Mouse (Mus musculus) embryonic fibroblast, embryonic 13.5 days (primary cell): ENCODE data around the gene Acvr1. TPM values are rescaled to one million over a fixed set of nuclear protein-coding genes. Genes with fewer than 3 reads are reported as not detected.
A peak's percentile ranks its signal among the peaks of the same experiment; 100 is the strongest.

Experiments
- H3K27ac ChIP-seq: 2 replicates; pipeline ENCODE4 v1.5.1; 2012; ENCODE audit warnings: low read length, control low read depth, inconsistent platforms; ENCODE audit not compliant: insufficient read depth
- H3K4me1 ChIP-seq: 2 replicates; pipeline ENCODE4 v1.6.1; 2011; ENCODE audit warnings: low read length; ENCODE audit not compliant: control insufficient read depth, insufficient read depth
- H3K4me3 ChIP-seq: 2 replicates; pipeline ENCODE4 v1.5.1; 2011; ENCODE audit warnings: mild to moderate bottlenecking, control low read depth, low read length; ENCODE audit not compliant: insufficient read depth
- CTCF ChIP-seq: IDR thresholded peaks from 2 replicates; pipeline ENCODE4 v1.5.1; 2011; ENCODE audit warnings: mild to moderate bottlenecking, control low read depth, low read length, moderate library complexity, borderline replicate concordance; ENCODE audit not compliant: insufficient read depth
- POLR2A ChIP-seq: IDR thresholded peaks from 2 replicates; pipeline ENCODE4 v1.6.1; 2011; ENCODE audit warnings: low read depth, mild to moderate bottlenecking, control low read depth, low read length, moderate library complexity
- polyA plus RNA-seq: library from polyadenylated mRNA; stranded (reverse); fragments of >200 nt; gene quantifications from 2 replicates; pipeline ENCODE4 v1.2.4, GENCODE M21; 2011; ENCODE audit warnings: low read depth; ENCODE audit not compliant: missing spikeins, insufficient read length

Acvr1 gene
- polyA plus RNA-seq, 1 experiment: 57.1 TPM

GRCm38 (mm10) chr2:58562137-58562536 lies 4.8 kb downstream of the Acvr1 start:
- TF ChIP-seq POLR2A: no peak
- TF ChIP-seq CTCF: no peak
- no peak overlapping the region for H3K4me3 ChIP-seq
- H3K4me1 ChIP-seq: peaks cover 12% of the 10 kb centered on the region
- peak overlapping the region; percentile 85 for H3K27ac ChIP-seq

- TF ChIP-seq POLR2A (no peak), CTCF (no peak)
Measured at GRCm38 (mm10) chr2:58557045-58557845, 9.7 kb downstream of the Acvr1 start.

GRCm38 (mm10) chr2:58552296-58552695 lies 14.7 kb downstream of the Acvr1 start:
- H3K4me3 ChIP-seq: no peak overlapping the region
- TF ChIP-seq POLR2A (no peak), CTCF (no peak)
- no peak overlapping the region for H3K27ac ChIP-seq
- H3K4me1 ChIP-seq: peaks cover 7% of the 10 kb centered on the region

More at GRCm38 (mm10) chr2:58557045-58557845, 9.7 kb downstream of the Acvr1 start:
- Histone ChIP-seq H3K4me3 (no peak overlapping the region), H3K27ac (no peak overlapping the region), H3K4me1 (peaks cover 11% of the 10 kb centered on the region)

DNA sequence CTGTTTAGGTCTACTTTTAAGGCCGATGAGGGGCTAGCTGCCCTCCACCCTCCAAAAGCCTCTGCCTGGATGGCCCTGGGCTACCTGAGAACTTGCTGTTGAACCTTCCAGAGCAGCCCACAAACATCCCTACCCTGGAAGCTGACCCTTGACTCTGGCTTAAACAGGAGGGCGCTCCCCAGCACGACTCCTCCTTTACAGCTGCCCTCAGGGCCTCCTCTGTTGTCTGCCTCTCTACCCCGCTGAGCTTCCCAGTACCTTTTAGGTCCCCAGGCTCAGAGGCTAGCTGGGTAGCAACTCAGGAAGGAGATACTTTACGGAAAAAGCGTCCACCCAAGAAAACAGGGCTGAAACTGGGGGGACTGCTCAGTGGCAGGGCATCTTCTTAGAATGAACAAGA lies 15.1 kb downstream of the Acvr1 start:
- TF ChIP-seq POLR2A: no peak
- H3K4me3 ChIP-seq: no peak overlapping the region
- no peak overlapping the region for H3K27ac ChIP-seq
- peaks cover 8% of the 10 kb centered on the region for H3K4me1 ChIP-seq

DNA sequence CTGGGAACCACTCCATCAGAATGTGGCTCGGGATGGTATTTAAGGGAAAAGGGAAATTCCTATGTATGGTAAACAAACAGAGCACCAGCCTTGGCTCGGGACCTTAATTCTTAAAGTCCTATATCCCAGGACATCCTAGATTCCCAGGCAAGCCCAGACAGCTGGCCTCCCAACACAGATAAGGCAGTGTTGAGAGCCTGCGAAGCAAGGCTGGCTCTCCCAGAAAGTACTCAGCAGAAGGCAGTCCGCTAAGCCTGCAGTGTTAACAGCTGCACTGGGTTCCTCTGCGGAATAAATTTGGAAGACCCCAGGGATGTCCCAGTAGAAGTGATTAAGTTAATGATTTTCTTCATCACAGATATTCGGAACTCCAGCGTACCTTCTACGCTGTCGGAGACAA lies 16.5 kb downstream of the Acvr1 start:
- peaks cover 16% of the 10 kb centered on the region for H3K4me1 ChIP-seq
- TF ChIP-seq CTCF (no peak), POLR2A (no peak)
- H3K27ac ChIP-seq: 0 out of 2 replicates have a peak overlapping the region, but pooled peaks have one; percentile 21
- H3K4me3 ChIP-seq: no peak overlapping the region

- TF ChIP-seq CTCF: no peak
- TF ChIP-seq POLR2A: no peak
- Histone ChIP-seq H3K4me1 (peaks cover 14% of the 10 kb centered on the region), H3K4me3 (no peak overlapping the region), H3K27ac (no peak overlapping the region)
Measured at GRCm38 (mm10) chr2:58549960-58550359, 17.0 kb downstream of the Acvr1 start.

DNA sequence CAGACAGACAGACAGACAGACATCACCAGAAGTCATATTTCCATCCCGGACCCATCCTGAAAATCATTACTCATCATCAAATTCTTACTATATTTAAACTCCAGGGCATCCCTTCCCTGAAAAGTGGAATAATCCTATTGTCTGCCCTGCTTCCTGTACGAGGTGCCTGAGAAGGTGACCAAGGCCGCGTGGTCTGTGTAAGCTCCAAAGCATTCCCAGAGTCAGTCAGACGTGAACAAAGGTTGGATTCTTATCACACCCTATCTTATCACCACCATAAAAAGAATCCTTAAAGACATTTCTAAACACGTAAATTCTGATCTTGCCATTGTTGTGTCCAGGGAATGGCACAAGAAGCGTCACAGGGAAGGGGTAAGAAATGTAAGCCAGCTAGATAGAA lies 18.0 kb downstream of the Acvr1 start:
- peaks cover 10% of the 10 kb centered on the region for H3K4me1 ChIP-seq
- TF ChIP-seq CTCF (no peak), POLR2A (no peak)
- no peak overlapping the region for H3K4me3 ChIP-seq
- H3K27ac ChIP-seq: no peak overlapping the region

GRCm38 (mm10) chr2:58546264-58546663 lies 20.7 kb downstream of the Acvr1 start:
- Histone ChIP-seq H3K27ac (peak overlapping the region; percentile 54), H3K4me1 (peaks cover 10% of the 10 kb centered on the region), H3K4me3 (no peak overlapping the region)
- no peak for TF ChIP-seq CTCF
- TF ChIP-seq POLR2A: no peak

- H3K4me1 ChIP-seq: peaks cover 9% of the 10 kb centered on the region
- H3K27ac ChIP-seq: no peak overlapping the region
- no peak overlapping the region for H3K4me3 ChIP-seq
- TF ChIP-seq CTCF: no peak
- no peak for TF ChIP-seq POLR2A
Measured at GRCm38 (mm10) chr2:58544368-58544767, 22.6 kb downstream of the Acvr1 start.

DNA sequence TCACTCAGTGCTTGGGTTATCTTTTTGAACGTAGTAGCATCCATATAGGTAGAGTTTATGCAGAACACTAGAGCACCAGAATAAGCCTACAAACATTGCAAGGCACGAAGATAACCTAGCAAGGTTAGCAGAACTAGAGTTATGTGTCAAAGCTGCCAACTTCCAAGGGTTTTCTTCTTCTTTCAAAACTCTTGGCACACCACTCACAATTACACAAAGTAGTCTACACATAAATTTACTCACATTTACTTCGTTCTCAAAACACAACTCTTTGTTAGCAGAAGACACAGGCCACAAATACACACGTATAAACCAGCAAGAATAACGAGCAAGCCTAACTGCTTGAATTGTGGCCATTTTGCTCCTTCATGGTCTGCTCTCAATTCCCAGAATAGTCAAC lies 23.7 kb downstream of the Acvr1 start:
- TF ChIP-seq POLR2A: no peak
- no peak for TF ChIP-seq CTCF
- no peak overlapping the region for H3K4me3 ChIP-seq
- H3K27ac ChIP-seq: no peak overlapping the region
- peaks cover 9% of the 10 kb centered on the region for H3K4me1 ChIP-seq
